Mouse (Mus musculus) kidney, postnatal 0 days (tissue): ENCODE results near the gene Man1c1. TPM values are rescaled to one million over a fixed set of nuclear protein-coding genes. Genes with fewer than 3 reads are reported as not detected.
A peak's percentile ranks its signal among the peaks of the same experiment; 100 is the strongest.

Experiments
- ATAC-seq: fragments of 200-750 bp; cut with Nextera tagmentation; replicated peaks from 2 replicates; pipeline ENCODE4 v1.8.0; 2017; ENCODE audit warnings: low read depth, moderate number of reproducible peaks, moderate TSS enrichment, moderate library complexity; ENCODE audit not compliant: low FRiP score
- DNase-seq: peaks from one replicate; pipeline ENCODE4 v3.0.0-alpha.2; 2016; ENCODE audit warnings: low spot score
- H3K27ac ChIP-seq: fragments of 300-500 bp; sonication (generic); 2 replicates; pipeline ENCODE4 v1.5.1; 2014; ENCODE audit warnings: mild to moderate bottlenecking
- H3K27me3 ChIP-seq: fragments of 300-500 bp; sonication (generic); 2 replicates; pipeline ENCODE4 v1.6.1; 2014; ENCODE audit warnings: low read length, mixed read lengths; ENCODE audit not compliant: insufficient read depth
- H3K36me3 ChIP-seq: fragments of 300-500 bp; sonication (generic); 2 replicates; pipeline ENCODE4 v1.6.1; 2014; ENCODE audit warnings: low read length, mixed read lengths; ENCODE audit not compliant: insufficient read depth
- H3K4me1 ChIP-seq: fragments of 300-500 bp; sonication (generic); replicated peaks from 2 replicates; pipeline ENCODE4 v1.6.1; 2014; ENCODE audit warnings: antibody characterized with exemption, low read length, mixed read lengths; ENCODE audit not compliant: insufficient read depth
- H3K4me2 ChIP-seq: fragments of 300-500 bp; sonication (generic); 2 replicates; pipeline ENCODE4 v1.6.1; 2014; ENCODE audit warnings: mild to moderate bottlenecking, low read length, moderate library complexity, mixed read lengths
- H3K4me3 ChIP-seq: fragments of 300-500 bp; sonication (generic); replicated peaks from 2 replicates; pipeline ENCODE4 v1.5.1; 2014; ENCODE audit warnings: low read depth, low read length
- H3K9ac ChIP-seq: fragments of 300-500 bp; sonication (generic); 2 replicates; pipeline ENCODE4 v1.6.1; 2014; ENCODE audit warnings: low read depth, low read length
- H3K9me3 ChIP-seq: fragments of 300-500 bp; sonication (generic); replicated peaks from 2 replicates; pipeline ENCODE4 v1.6.1; 2016; ENCODE audit warnings: low read length, inconsistent platforms, mixed read lengths
- CTCF ChIP-seq: IDR thresholded peaks from 2 replicates; pipeline ENCODE4 v1.5.1; 2016; ENCODE audit warnings: antibody characterized with exemption, low read depth, mild to moderate bottlenecking, moderate library complexity
- WGBS: fragments of 180-500 bp; shearing (Covaris S2); extraction: QIAGEN DNeasy Blood & Tissue Kit; methylation state at CpG from one replicate; pipeline ENCODE4 v1.1.7; 2014; 5-methylcytosine and 5-hydroxymethylcytosine counted together
- polyA plus RNA-seq: library from polyadenylated mRNA; unstranded; fragments of >200 nt; fragmentation: Nextera tagmentation; extraction: Ambion mirVana; gene quantifications from 2 replicates; pipeline ENCODE4 v1.2.1, GENCODE M21; 2015

Man1c1 gene
- polyA plus RNA-seq, 1 experiment from 2014 or later: 3.2 TPM

DNA sequence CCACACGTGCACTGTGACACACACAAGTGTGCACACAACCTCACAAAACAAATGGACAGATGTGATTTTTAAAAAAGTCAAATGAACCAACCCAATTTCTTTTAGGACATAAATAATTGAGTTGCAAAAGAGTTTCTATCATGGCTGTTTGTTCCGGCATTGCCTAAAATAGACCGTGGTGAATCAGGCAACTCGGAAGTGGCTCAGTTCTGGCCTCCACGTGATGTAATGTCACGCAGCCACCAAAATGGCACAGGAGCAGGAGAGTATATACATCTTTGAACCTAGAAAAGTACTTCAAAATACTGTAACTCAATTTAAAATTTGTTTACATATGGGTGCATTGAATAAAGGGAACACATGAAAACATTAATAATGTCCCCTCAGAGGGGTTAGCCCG lies 118.0 kb downstream of the Man1c1 start:
- no peak for DNase-seq
- no peak overlapping the region for H3K4me2 ChIP-seq
- ATAC-seq: no peak
- H3K36me3 ChIP-seq: no peaks in the 10 kb centered on the region
- no peak overlapping the region for H3K9ac ChIP-seq
- no peak overlapping the region for H3K27ac ChIP-seq
- no peak for TF ChIP-seq CTCF
- H3K4me3 ChIP-seq: no peak overlapping the region
- no peaks in the 10 kb centered on the region for H3K27me3 ChIP-seq
- 0 out of 2 replicates have a peak, but pooled peaks cover 1% of the 10 kb centered on the region for H3K4me1 ChIP-seq
- 80% methylated on average over 7 of the region's 7 CpGs for WGBS
- H3K9me3 ChIP-seq: no peaks in the 10 kb centered on the region

- 47% methylated on average over 3 of the region's 3 CpGs for WGBS
- H3K36me3 ChIP-seq: no peaks in the 10 kb centered on the region
- ATAC-seq (no peak), DNase-seq (peak; percentile 27)
- TF ChIP-seq CTCF: peak; percentile 70
- no peak overlapping the region for H3K27ac ChIP-seq
- no peak overlapping the region for H3K9ac ChIP-seq
- H3K4me2 ChIP-seq: no peak overlapping the region
- H3K4me3 ChIP-seq: no peak overlapping the region
- no peaks in the 10 kb centered on the region for H3K9me3 ChIP-seq
- peaks cover 12% of the 10 kb centered on the region; the same call in 1 of the 2 replicates for H3K4me1 ChIP-seq
- no peaks in the 10 kb centered on the region for H3K27me3 ChIP-seq
Observed at GRCm38 (mm10) chr4:134583513-134583912, 120.6 kb downstream of the Man1c1 start.

- no peak for TF ChIP-seq CTCF
- no peak overlapping the region for H3K4me2 ChIP-seq
- H3K9me3 ChIP-seq: no peaks in the 10 kb centered on the region
- H3K4me3 ChIP-seq: no peak overlapping the region
- no peak overlapping the region for H3K27ac ChIP-seq
- no peak for ATAC-seq
- H3K4me1 ChIP-seq: peaks cover 12% of the 10 kb centered on the region; the same call in 1 of the 2 replicates
- no peak for DNase-seq
- WGBS: 57% methylated on average over 8 of the region's 8 CpGs
- H3K27me3 ChIP-seq: no peaks in the 10 kb centered on the region
- no peak overlapping the region for H3K9ac ChIP-seq
- H3K36me3 ChIP-seq: no peaks in the 10 kb centered on the region
Observed at GRCm38 (mm10) chr4:134581365-134581764, 122.7 kb downstream of the Man1c1 start.

GRCm38 (mm10) chr4:134580351-134581148 lies 123.5 kb downstream of the Man1c1 start:
- no peak overlapping the region for H3K9ac ChIP-seq
- no peak overlapping the region for H3K4me3 ChIP-seq
- no peaks in the 10 kb centered on the region for H3K9me3 ChIP-seq
- no peaks in the 10 kb centered on the region for H3K36me3 ChIP-seq
- DNase-seq (no peak), ATAC-seq (no peak)
- no peak overlapping the region for H3K4me2 ChIP-seq
- H3K4me1 ChIP-seq: peaks cover 12% of the 10 kb centered on the region; the same call in 1 of the 2 replicates
- H3K27me3 ChIP-seq: no peaks in the 10 kb centered on the region
- H3K27ac ChIP-seq: no peak overlapping the region
- no peak for TF ChIP-seq CTCF
- 81% methylated on average over 15 of the region's 15 CpGs for WGBS

DNA sequence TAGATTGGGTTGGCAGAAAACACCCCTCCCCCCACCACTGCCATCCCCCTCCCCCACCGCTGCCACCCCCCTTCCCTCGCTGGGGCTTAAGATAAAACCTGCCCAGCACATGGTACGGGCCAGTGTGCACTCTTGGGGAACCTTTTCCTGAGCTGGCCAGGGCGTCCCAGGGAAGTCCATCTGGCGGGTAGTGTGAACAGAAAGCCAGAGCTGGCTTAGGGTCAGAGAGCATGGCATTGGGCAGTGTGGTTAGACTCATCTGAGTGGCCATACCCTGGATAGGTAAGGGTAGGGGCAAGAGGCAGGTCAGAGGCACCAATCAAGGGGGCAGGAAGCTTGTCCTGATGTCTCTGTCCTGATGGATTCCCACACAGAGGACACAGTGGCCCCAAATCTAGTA lies 124.5 kb downstream of the Man1c1 start:
- TF ChIP-seq CTCF: no peak
- no peak overlapping the region for H3K9ac ChIP-seq
- H3K4me2 ChIP-seq: peak overlapping the region; percentile 28
- no peaks in the 10 kb centered on the region for H3K36me3 ChIP-seq
- ATAC-seq (0 out of 2 replicates have a peak, but pooled peaks have one; percentile 31), DNase-seq (no peak)
- no peaks in the 10 kb centered on the region for H3K9me3 ChIP-seq
- no peak overlapping the region for H3K27ac ChIP-seq
- WGBS: 32% methylated on average over 5 of the region's 5 CpGs
- no peaks in the 10 kb centered on the region for H3K27me3 ChIP-seq
- H3K4me3 ChIP-seq: no peak overlapping the region
- H3K4me1 ChIP-seq: peaks cover 12% of the 10 kb centered on the region; the same call in 1 of the 2 replicates

- H3K9ac ChIP-seq: no peak overlapping the region
- peak; percentile 62 for ATAC-seq
Observed at GRCm38 (mm10) chr4:134579212-134579611, 124.9 kb downstream of the Man1c1 start.

More at GRCm38 (mm10) chr4:134579212-134579611, 124.9 kb downstream of the Man1c1 start:
- Histone ChIP-seq H3K27me3 (no peaks in the 10 kb centered on the region), H3K36me3 (no peaks in the 10 kb centered on the region), H3K9me3 (no peaks in the 10 kb centered on the region), H3K27ac (no peak overlapping the region), H3K4me2 (peak overlapping the region; percentile 28), H3K4me3 (no peak overlapping the region), H3K4me1 (peaks cover 12% of the 10 kb centered on the region; the same call in 1 of the 2 replicates)
- TF ChIP-seq CTCF: peak; percentile 63
- 13% methylated on average over 11 of the region's 11 CpGs for WGBS
- DNase-seq: peak; percentile 84
